Mouse (Mus musculus): Measurements from ENCODE around the gene Keap1.

GRCm38 (mm10) chr9:21232867-21233266, 6.3 kb downstream of the Keap1 start:
- no peak for TF ChIP-seq POLR2A (IDR thresholded peaks at IDR 0.05; ENCODE audit: low read depth, low read length)
- TF ChIP-seq CTCF (IDR thresholded peaks at IDR 0.05; ENCODE audit: extremely low read depth, insufficient read length, insufficient replicate concordance, low read depth, low read length): no peak
